Mouse (Mus musculus) limb, embryonic 14.5 days (tissue): ENCODE data around the gene Clmp. TPM values are rescaled to one million over a fixed set of nuclear protein-coding genes. Genes with fewer than 3 reads are reported as not detected.
A peak's percentile ranks its signal among the peaks of the same experiment; 100 is the strongest.

Source experiments
- ATAC-seq: fragments of 200-750 bp; cut with Nextera tagmentation; 2 replicates; pipeline ENCODE4 v1.8.0; 2017; ENCODE audit warnings: low read depth, moderate number of reproducible peaks, moderate TSS enrichment; ENCODE audit not compliant: low FRiP score
- DNase-seq: peaks from one replicate; pipeline ENCODE4 v3.0.0-alpha.2; 2015; ENCODE audit warnings: low spot score
- H3K27ac ChIP-seq: fragments of 300-500 bp; sonication (generic); replicated peaks from 2 replicates; pipeline ENCODE4 v1.5.1; 2014; ENCODE audit warnings: low read depth, mild to moderate bottlenecking, low read length, moderate library complexity, mixed read lengths
- H3K27me3 ChIP-seq: fragments of 300-500 bp; sonication (generic); 2 replicates; pipeline ENCODE4 v1.6.1; 2014; ENCODE audit warnings: low read length, mixed read lengths; ENCODE audit not compliant: control insufficient read depth, insufficient read depth
- H3K36me3 ChIP-seq: fragments of 300-500 bp; sonication (generic); 2 replicates; pipeline ENCODE4 v1.6.1; 2014; ENCODE audit warnings: mild to moderate bottlenecking, low read length, moderate library complexity, mixed read lengths; ENCODE audit not compliant: control insufficient read depth, insufficient read depth
- H3K4me1 ChIP-seq: fragments of 300-500 bp; sonication (generic); 2 replicates; pipeline ENCODE4 v1.6.1; 2014; ENCODE audit warnings: antibody characterized with exemption, low read length, mixed read lengths; ENCODE audit not compliant: control insufficient read depth, insufficient read depth
- H3K4me2 ChIP-seq: fragments of 300-500 bp; sonication (generic); replicated peaks from 2 replicates; pipeline ENCODE4 v1.6.1; 2014; ENCODE audit warnings: low read depth, mild to moderate bottlenecking, low read length, moderate library complexity; ENCODE audit not compliant: severe bottlenecking
- H3K4me3 ChIP-seq: fragments of 300-500 bp; sonication (generic); replicated peaks from 2 replicates; pipeline ENCODE4 v1.5.1; 2014; ENCODE audit warnings: low read length
- H3K9ac ChIP-seq: fragments of 300-500 bp; sonication (generic); 2 replicates; pipeline ENCODE4 v1.6.1; 2014; ENCODE audit warnings: mild to moderate bottlenecking, low read depth, low read length, moderate library complexity; ENCODE audit not compliant: severe bottlenecking
- H3K9me3 ChIP-seq: fragments of 300-500 bp; sonication (generic); 2 replicates; pipeline ENCODE4 v1.6.1; 2016; ENCODE audit warnings: low read length; ENCODE audit not compliant: control insufficient read depth
- POLR2A ChIP-seq: fragments of 200-500 bp; IDR thresholded peaks from 2 replicates; pipeline ENCODE4 v1.8.0; 2012; ENCODE audit warnings: inconsistent platforms, mild to moderate bottlenecking, moderate library complexity, borderline replicate concordance; ENCODE audit not compliant: insufficient read depth, insufficient read length; ENCODE audit errors: extremely low read depth
- WGBS: fragments of 180-500 bp; shearing (Covaris S2); extraction: QIAGEN DNeasy Blood & Tissue Kit; methylation state at CpG from one replicate; pipeline ENCODE4 v1.1.7; 2014; 5-methylcytosine and 5-hydroxymethylcytosine counted together
- polyA plus RNA-seq, 2 experiments: library from polyadenylated mRNA; depleted of rRNA in 1 of 2; stranded (reverse) in 1 of 2; unstranded in 1 of 2; fragments of >200 nt; fragmentation: Nextera tagmentation in 1 of 2; extraction: Ambion mirVana in 1 of 2; gene quantifications; 2 replicates each; pipeline versions ENCODE4 v1.2.1 to v1.2.3; 2012 to 2014

The Clmp gene
- polyA plus RNA-seq, 2 experiments, result 44.7 to 61.5 TPM

DNA sequence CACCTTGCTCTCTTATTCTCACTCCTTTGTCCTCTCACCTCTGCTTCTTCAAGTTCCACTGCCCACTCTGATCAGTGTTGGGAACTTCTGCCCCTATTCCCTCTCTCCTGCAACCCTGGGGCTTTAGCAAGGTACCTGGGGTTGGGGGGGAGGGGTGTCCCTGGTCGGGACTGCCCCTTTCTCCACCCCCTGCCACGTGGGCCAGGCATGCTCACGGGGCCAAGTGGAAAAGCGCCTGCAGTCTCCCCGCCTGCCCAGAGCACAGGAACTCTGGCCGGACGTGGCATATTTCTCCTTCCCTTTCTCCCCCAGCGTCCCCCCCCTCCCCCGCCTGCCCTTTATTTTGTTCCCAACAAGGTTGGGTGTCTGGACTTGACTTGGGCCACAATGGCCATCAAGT, 33.0 kb upstream of the Clmp start:
- H3K9me3 ChIP-seq, result no peaks in the 10 kb centered on the region
- no peaks in the 10 kb centered on the region for H3K27me3 ChIP-seq
- WGBS, result 27% methylated on average over 9 of the region's 9 CpGs
- DNase-seq (no peak), ATAC-seq (no peak)
- no peaks in the 10 kb centered on the region for H3K36me3 ChIP-seq
- H3K4me1 ChIP-seq, result no peaks in the 10 kb centered on the region
- no peak overlapping the region for H3K4me3 ChIP-seq
- H3K27ac ChIP-seq, result no peak overlapping the region
- TF ChIP-seq POLR2A, result no peak
- H3K4me2 ChIP-seq, result no peak overlapping the region
- H3K9ac ChIP-seq, result no peak overlapping the region

DNA sequence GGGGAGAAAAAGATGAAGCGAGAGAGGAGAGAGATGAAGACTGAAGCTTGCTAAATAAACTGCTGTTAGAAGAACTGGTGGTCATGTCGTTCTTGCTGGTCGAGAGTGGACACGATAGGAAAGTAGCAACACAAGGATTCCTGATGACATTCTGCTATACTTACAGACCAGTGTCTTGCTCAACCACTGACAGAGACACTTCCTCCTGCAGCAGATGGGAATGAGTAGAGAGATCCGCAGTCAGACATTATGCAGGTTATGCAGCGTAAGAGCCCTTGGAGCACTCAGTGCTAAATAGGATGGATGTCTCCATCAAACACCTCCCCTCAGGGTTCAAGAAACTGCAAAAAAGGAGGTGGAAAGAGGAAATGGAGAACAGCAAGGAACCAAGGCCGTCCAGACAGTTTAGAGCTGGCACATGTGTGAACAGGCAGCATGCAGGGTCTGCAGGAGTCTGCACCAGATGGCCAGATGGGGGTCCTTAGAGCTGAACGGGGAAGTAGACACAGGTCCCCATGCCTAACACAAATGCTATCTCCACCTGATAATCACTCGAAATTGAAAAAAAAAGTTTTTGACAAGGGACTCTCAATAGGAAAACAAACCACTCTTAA, 19.5 kb upstream of the Clmp start:
- Histone ChIP-seq H3K9me3 (no peaks in the 10 kb centered on the region), H3K27ac (no peak overlapping the region)
- ATAC-seq, result no peak

DNA sequence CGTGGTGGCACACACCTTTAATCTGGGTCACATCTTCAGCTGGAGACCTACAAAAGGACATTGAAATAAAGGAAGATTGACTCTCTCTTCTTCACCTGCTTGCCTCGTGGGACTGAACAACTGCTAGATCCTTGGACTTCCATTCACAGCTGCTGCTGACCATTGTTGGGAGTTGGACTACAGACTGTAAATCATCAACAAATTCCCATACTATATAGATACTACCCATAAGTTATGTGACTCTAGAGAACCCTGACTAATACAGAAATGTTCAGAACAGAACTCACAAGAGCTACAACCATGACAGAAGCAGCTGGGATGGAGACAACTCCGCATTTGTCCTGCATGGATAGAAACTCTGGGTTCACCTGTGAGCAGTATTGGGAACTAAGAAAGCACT, 15.4 kb upstream of the Clmp start, which contains the start of gene Gm21915:
Gene Gm21915, plus strand, starts transcription at position 301 of the 400 bp plus-strand sequence.
- H3K9ac ChIP-seq, result no peak within 1 kb of the TSS
- no peaks in the 10 kb centered on the region for H3K27me3 ChIP-seq
- H3K9me3 ChIP-seq, result no peaks in the 10 kb centered on the region
- no peak within 1 kb of the TSS for H3K4me3 ChIP-seq
- WGBS, result 85% methylated on average over 3 of the region's 3 CpGs
- peaks cover 11% of the 10 kb centered on the region for H3K4me1 ChIP-seq
- H3K36me3 ChIP-seq, result no peaks in the 10 kb centered on the region
- TF ChIP-seq POLR2A, result no peak
- DNase-seq (no peak), ATAC-seq (no peak)
- peak within 1 kb of the TSS; percentile 70 for H3K27ac ChIP-seq
- no peak within 1 kb of the TSS for H3K4me2 ChIP-seq

More for the DNA sequence above, 19.5 kb upstream of the Clmp start:
- no peak for DNase-seq
- WGBS, result 62% methylated on average over 9 of the region's 9 CpGs
- TF ChIP-seq POLR2A, result no peak
- Histone ChIP-seq H3K4me2 (no peak overlapping the region), H3K36me3 (no peaks in the 10 kb centered on the region), H3K4me3 (no peak overlapping the region), H3K27me3 (no peaks in the 10 kb centered on the region), H3K9ac (no peak overlapping the region), H3K4me1 (peaks cover 2% of the 10 kb centered on the region)

GRCm38 (mm10) chr9:40671323-40671930, 14.3 kb upstream of the Clmp start:
- H3K27ac ChIP-seq, result peak overlapping the region; percentile 70
- no peaks in the 10 kb centered on the region for H3K27me3 ChIP-seq
- no peak overlapping the region for H3K4me3 ChIP-seq
- peaks cover 12% of the 10 kb centered on the region for H3K4me1 ChIP-seq
- DNase-seq (peak; percentile 41), ATAC-seq (peak; percentile 64)
- H3K9me3 ChIP-seq, result no peaks in the 10 kb centered on the region
- H3K9ac ChIP-seq, result no peak overlapping the region
- H3K4me2 ChIP-seq, result no peak overlapping the region
- 55% methylated on average over 4 of the region's 4 CpGs for WGBS
- no peaks in the 10 kb centered on the region for H3K36me3 ChIP-seq
- TF ChIP-seq POLR2A, result no peak

DNA sequence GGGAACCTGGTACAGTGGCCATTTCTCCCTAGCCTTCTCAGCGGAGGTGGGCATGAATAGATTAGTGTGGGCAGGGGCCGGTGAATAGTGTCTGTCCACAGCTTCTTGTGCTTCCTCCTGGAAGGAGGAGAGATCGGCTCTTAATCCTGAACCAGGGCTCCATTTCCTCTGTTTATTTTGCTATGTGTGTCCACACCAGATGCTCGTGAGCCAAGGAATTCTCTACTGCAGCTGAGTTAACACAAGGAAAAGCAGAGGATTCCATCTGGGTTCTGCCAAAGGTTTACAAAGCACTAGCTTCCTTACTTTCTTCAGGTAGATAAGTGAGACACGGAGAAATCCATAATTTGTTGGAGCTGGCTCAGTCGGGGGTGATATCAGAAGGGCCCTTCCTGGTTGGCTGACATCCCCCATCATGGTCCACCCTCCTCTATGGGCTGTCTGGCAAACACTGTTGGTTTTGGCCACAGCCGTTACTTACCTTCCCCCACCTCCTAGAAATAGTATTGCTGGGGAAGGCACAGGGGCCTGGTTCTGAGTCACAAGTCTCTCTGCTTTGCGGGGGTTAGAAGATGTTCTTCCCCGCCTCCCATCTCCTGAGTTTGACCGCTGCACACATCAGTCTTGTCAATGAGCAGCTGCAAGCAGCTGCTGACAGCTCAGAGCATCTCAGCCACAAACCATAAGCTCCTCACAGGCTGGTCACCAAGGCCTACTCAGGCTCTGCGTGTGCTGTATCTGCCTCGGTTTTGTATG, 10.4 kb upstream of the Clmp start:
- TF ChIP-seq POLR2A, result no peak
- 67% methylated on average over 12 of the region's 12 CpGs for WGBS
- ATAC-seq, result no peak

More for the DNA sequence above, 10.4 kb upstream of the Clmp start:
- DNase-seq, result peak; percentile 12
- no peak overlapping the region for H3K9ac ChIP-seq
- no peaks in the 10 kb centered on the region for H3K9me3 ChIP-seq
- no peak overlapping the region for H3K4me3 ChIP-seq
- H3K4me2 ChIP-seq, result no peak overlapping the region
- 0 out of 2 replicates have a peak overlapping the region, but pooled peaks have one; percentile 26 for H3K27ac ChIP-seq
- H3K36me3 ChIP-seq, result no peaks in the 10 kb centered on the region
- H3K27me3 ChIP-seq, result no peaks in the 10 kb centered on the region
- H3K4me1 ChIP-seq, result peaks cover 22% of the 10 kb centered on the region
